Mouse (Mus musculus) layer of hippocampus, adult 9-11 months (tissue): ENCODE data around the gene Rtl5.
"Not testable (repeated sequence)": the region's sequence is repeated elsewhere in the genome, so short reads cannot be mapped to it uniquely, and the experiment has no call there.

ENCODE experiments used
- DNase-seq: peaks from one replicate; pipeline ENCODE4 v3.0.0; 2022

Rtl5 gene

DNA sequence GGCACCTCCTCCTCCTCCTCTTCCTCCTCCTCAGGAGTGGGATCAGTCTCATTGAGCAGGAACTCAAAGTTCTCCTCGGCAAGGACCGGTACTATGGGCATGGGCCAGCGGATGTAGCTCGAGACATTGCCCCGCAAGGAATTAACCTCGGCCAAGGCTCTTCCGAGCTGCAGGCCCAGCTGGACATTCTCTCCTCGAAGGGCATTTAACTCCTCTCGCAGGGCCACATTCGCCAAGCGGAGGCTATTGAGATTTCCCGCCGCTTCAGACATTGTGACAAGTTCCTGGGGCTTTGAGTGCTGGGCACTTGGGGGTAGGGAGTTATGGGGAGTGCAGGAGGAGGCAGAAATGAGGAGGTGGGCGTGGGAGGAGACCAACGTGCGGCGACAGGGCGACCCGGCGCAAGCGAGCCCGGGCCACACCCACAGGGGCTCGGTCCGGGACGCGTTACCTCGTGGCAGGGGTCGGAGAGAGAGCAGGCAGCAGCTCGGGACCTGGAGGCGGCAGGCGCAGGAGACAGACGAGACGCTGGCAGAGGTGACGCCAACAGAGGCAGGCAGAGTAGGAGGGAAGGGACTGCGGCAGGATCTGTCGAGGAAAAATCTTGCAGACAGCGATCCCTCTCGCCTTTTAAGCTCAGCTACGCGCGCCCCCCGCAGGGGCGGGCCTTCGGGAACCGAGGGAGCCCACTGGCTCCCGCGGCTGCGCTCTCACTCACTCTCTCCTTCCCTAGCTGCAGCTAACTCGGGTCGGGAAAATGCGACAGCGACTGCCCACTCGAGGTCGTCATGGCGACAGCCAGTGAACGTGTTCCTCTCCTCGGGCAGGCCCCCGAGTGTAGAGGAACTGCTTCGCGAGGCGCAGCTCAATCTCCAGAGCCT lies at the start of gene Rtl5:
Rtl5 (minus strand) TSS at position 714 of the 881 bp plus-strand sequence.
- DNase-seq, result peak; percentile 84

DNA sequence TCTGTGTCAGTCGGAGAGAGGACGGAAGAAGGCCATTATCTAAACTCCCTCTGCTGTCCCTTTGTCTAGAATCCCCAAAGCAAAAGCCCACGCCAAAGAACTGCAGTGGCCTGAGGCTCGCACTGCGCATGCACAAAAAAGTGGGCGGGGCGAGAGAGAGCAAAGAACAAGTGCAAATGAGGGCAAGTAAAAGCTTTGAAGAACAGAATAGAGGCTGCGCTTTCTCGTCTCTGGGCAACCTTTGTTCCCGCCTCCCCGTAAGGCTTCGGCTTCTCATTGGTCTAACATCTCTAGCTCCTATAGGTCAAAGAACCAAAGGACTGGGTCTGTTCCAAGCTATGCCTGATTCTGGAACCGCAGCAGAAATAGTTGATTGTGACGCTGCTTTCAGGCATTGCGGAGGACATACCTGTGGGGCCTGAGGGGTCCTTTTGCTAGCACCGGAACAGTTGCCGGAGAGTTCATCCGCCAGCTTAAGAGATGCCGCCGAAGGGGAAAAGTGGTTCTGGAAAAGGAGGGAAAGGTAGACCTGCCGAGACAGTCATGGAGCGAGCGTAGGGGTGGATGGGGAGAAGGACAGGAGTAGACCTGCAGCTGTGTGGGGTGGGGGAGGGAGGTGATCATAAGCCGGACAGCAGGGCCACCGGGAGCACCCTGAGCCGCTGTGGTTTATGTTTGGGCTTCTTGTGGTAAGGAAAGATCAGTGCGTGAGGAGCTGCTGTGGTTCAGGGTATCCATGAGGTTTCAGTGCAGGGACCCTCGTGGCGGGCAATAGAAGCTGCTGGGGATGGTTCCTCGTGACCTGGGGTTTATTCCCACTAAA lies 48.1 kb upstream of the Rtl5 start, which contains the start of gene Pin4:
Pin4 (plus strand) TSS at position 406 of the 823 bp plus-strand sequence.
- DNase-seq, result peak; percentile 98

DNA sequence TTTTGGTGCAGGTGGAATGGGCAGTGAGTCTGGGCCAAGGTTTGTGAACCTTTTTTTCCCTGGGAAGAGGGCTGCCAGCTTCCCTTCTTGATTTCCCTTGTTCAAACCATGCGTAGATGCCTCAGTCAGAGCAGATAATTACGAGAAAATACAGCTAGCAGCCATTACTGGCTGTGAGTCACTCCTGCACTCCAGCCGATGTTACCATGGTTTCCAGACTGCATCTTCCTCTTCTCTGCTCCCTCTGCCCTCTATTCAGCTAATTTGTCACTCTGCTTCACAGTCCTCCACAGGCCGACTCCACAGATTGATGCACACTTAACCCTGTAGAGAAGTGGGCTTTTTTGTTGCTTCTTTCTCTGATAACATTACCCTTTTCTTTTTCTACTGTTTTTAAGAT lies 44.6 kb upstream of the Rtl5 start:
- DNase-seq, result peak; percentile 14

DNA sequence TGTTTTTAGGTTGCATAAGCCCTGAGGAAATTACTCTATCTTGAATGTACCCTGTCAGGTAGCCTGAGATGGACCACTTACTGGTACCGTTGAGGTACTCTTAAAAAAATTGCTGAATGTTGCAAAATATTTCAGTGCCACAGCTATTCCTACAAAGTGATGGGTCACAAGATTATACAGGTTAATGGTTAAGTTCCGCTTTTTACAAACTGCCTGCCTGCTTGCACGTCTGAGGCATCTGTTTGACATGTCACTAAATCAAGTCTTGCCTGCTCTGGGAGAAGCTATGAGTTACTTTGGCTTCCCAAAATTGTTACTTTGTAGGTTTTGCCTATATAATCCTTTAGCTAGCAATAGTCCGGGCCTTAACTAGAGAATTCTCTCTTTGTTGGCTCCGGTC lies 38.2 kb upstream of the Rtl5 start:
- DNase-seq, result not testable (repeated sequence)

DNA sequence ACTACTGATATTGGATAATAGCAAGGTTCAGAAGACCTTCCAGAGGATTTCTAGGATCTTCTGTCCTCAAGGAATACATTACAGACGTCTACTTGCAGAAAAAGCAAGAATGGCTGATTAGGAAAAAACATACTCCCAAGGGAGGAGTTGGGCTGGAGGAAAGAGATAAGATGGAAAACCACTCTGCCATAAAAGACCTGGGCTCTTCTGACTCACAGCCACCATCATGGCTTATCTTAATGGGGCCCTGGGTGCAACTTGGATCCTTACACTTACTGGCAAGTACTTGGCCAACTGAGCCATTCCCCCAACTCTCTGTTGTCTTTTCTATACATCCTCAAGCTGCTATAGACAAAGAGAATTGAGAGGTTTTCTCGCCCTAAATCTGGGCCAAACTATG lies 32.7 kb upstream of the Rtl5 start:
- DNase-seq, result not testable (repeated sequence)

DNA sequence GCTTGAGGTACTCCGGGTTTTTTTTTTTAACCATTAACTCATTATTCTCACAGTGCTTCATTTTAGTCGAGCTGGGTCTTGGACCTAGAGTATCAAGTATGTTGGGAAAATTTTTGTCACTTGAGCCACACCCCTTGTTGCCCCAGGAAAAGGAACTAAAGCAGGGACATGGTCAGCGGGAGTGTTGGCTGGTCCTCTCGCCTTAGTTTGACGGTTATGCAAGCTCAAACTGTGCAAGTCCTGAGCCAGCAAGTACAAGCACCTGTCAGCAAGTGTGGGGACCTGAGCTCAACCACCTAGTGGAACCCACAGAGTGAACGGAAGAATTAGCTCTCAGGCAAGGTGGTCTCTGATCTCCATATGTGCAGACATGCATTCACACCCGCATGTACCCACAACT lies 30.8 kb upstream of the Rtl5 start:
- no peak for DNase-seq

DNA sequence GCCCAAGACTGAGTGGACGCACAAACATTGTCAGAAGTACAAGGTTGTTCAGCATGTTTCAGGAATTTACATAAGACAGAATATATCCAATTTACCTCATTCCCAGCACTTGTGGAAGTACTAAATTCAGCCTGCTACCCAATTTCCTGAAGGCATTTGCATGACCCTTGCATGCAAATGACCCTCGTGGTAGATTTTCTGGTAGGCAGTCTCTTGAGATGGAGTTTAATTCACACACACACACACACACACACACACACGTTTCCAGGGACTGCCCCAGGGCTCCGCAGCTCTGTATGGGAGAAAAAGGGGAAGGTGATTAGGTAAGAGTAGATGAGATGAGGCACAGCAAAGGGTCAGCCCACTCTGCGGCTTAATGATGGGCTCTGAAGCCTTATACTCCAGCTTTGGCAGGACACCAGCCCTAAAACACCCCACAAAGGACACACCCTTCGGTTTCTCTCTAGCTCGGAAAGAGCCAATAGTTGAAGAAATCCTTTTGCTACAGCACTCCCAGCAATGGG lies 23.3 kb upstream of the Rtl5 start:
- no peak for DNase-seq

DNA sequence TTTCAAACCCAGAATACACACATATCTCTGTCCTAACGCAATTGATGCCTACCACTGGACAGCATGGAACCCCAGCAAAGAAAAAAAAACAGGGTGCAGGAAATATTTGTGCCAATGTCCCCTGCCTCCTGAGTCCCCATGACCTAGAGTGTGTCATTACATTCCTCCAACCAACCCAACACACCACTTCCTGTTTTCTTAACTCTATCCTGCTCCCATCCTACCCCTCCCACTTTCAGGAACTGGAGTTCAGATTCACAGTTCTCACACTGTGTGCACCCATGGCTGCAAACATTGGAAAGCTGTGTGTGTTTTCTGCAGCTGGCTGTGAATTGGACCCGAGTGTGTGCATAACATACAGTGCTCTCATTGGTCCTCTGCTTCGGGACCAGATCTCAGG lies 19.5 kb upstream of the Rtl5 start:
- no peak for DNase-seq

DNA sequence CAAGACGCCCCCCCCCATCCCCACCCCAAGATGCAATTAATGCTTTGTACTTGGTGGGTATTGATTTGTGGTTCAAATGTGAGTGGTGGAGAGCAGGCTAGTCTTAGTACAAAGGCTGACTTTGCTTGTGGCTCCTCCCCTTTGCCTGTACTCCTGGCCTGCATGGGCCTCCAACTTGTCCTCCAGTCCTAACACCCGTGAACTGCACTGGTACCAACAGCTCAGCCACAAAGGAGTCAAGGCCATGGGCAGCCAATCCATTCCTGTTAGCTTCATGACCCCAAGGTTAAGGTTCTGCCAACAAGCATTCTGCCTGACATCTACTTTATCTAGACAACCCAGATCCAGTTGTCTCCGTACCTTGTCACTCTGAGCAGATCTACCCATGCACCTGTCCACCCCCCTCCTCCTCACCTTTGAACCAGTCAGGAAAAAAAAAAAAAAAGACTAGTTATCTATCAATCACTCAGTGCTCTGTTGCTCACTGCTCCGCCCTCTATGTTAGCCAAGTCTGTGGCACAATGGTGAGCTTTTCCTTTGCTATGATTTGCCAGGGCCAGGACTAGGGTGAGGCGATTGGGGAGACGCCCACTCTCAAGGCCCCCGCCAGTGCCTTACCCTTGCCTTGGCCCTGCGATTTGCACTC lies 14.8 kb upstream of the Rtl5 start:
- DNase-seq, result no peak

DNA sequence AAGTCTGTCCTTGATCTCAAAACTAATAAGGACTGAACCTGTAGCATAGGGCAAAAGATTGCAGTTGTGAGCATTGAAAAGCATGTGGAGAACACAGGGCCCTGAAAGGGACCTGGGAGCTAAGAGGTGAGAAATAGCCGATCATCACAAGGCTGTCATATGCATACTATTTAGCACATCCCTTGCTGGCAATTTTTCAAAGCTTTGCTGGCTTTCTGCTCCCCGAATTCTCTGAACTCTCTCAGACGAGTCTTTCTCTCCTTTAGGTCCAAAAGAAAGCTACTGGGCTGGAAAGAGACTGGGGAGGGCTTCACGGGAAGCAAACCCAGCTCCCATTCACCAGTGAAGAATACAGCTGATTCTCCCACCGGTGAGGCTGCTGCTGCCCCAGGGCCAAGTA lies 11.2 kb upstream of the Rtl5 start:
- DNase-seq, result no peak

DNA sequence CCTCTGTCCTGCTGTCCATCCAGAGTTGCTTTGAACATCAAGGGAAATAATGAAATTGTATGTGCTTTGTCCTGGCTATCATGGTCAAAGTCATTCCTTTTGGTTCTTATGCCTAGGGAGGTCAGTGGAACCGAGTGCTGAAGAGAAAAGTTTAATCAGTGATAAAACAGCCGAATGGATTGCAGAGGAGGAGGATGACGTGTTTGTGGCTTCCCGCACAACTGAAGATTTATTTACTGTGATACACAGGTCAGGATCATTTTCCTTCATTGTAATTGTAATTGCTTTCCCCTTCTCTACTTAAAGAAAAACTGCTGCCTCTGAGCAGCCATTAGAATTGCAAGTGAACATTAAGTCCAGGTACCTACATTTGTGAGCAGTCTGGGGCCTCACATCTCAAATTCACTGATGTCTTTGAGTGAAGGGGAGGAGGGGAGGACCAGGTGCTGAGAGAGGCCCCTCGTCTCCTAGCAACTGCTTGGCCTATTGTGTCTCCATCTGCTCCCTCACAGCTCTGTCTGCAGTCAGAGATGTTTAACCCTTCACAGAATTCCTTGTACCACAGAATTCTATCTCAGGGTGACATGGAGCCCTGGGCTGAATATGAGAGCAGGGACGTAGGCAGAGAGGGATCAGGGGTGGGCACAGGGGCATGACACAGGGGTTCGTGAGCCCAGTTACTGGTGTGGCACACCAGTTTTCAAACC lies 10.6 kb upstream of the Rtl5 start:
- no peak for DNase-seq

DNA sequence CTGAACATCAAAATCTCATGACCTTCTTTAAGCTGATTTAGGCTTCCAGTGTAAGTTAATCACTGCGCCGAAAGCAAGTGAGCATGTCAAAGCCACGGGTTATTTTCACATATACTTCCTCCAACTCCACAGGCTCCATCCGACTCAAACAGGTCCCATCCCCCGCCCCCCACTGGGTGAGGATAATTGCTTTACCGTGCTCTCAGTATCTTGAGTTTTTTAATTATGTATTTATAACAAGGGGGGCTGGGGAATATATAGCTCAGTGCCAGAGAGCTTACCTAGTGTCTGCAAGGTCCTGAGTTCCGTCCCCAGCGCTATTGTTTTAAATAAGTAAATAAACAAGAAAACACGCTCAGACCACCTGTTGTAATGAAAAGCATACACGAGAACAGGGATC lies 10.0 kb upstream of the Rtl5 start:
- DNase-seq, result no peak

DNA sequence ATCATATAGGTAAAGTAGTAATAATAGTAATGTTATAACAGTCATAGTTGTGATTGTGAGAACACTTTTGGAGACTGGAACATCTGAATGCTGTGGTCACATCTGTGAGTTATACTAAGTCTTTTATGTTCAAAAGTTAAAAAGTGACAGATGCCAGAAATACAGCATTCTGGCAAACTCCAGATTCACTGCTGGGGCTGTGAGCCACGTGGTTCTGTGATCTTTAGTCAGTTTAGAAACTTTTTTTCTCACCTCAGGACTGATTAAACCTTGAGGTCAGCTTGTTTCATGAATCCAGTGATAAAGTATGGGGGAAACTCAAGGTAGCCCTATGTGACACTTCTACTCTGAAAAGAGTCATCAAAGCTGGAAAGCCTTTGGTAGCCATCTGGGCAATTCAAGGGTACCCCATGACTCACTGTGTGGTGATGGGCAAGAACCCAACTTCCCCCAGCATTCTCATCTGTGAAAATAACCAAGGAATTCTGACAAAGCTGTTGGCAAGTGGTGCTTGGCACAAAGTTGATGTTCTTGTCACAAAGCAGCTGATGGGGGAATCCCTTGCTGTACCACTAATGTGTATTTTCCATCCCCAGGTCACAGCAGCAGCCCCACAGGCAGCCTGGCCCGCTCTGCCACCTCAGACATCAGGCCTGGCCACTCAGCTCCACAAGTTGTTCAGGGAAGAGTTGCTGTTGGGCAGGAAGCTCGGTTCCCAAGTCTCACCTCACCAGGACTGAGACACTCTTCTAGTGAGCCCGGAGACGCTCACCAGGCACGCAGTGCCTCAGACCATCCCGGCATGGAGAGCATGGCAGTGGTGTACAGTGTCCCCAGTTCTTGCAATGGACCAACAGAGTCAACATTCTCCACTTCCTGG lies 6.0 kb upstream of the Rtl5 start:
- DNase-seq, result peak; percentile 36

DNA sequence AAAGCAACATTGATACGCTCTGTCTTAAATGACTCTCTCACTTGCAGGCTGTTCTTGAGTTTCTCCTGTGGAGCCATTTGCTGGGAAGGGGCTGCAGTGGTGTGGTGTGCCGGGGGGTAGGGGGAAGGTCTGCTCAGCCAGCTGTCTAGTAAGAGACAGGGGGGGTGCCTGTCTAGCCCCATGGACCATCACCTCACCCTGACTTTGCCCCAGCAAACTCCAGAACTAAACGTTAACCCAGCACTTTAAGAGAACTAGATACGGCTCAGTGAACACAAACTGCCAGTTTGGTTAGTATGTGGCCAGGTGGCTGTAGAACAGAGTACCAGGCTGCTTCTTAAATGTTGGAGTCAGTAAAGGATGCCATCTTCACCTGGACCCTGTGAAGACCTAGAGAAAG lies 4.1 kb upstream of the Rtl5 start:
- DNase-seq, result no peak

DNA sequence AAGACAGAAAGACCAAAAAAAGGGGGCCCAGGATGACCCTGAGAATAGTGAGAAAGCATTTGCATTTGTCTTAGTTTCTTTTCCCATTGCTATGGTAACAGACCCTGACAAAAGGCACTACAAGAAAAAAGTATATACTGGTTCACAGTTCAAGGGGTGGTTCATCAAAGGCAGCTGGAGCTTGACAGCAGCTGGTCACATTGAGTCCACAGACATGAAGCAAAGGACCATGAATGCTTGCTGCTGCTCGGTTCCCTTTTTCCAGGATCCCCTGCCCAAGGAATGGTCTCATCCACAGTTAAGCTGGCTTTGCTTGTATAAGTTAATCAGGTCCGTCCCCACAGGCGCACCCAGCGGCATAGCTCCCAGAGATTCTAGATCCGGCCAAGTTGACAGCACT lies 3.3 kb upstream of the Rtl5 start:
- DNase-seq, result no peak

DNA sequence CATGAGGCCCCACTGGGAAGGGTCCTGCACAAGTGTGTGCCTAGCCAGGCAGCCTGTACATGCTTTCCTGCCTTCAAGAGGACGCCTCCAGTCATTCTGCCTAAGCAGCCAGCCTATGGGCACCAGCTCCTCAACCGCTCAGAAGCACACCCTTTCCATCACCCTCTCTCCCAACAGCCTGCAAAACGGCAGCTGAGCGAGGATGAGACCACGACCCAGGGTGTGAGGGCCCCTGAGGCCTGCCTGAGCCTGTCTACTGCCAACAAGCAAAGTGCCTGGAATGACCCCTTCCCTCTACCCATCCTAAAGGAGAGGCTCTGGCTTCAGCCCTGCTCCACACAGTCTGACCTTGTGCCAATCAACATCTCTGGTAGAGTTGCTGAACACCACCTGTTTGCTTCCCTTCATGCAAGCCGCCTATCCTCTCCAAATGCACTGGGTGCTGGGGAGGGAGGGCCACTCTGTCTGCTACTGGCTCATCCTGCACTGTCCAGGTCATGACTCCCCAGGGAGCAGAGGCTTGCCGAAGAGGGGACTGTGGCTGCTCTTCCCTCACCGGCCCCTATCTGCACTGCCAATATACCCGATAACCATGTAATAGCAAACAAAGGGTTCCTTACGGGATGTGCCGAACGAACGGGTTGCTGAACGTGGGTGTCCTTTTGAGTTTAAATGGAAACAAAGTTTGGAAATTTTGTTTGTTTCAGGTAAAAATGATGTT lies 2.7 kb upstream of the Rtl5 start:
- DNase-seq, result no peak

DNA sequence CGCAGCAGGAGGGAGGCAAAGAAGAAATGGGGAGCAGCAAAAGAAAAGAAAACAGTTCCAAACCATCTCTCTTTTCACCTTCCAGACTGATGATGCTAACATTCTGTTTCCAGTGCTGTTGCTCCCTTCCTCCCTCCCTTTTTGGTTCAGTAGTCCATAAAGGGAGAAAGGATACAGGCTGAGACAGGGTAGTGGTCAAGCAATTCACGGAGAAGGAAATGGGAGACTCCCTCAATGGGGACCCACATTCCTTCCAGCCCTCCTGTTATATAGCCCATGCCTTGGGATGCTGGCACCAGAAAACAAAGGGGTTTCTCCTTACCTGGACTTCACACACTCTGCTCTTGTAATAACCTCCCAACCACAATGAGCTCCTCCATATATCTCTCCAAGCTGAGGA lies 413 bp upstream of the Rtl5 start:
- no peak for DNase-seq

DNA sequence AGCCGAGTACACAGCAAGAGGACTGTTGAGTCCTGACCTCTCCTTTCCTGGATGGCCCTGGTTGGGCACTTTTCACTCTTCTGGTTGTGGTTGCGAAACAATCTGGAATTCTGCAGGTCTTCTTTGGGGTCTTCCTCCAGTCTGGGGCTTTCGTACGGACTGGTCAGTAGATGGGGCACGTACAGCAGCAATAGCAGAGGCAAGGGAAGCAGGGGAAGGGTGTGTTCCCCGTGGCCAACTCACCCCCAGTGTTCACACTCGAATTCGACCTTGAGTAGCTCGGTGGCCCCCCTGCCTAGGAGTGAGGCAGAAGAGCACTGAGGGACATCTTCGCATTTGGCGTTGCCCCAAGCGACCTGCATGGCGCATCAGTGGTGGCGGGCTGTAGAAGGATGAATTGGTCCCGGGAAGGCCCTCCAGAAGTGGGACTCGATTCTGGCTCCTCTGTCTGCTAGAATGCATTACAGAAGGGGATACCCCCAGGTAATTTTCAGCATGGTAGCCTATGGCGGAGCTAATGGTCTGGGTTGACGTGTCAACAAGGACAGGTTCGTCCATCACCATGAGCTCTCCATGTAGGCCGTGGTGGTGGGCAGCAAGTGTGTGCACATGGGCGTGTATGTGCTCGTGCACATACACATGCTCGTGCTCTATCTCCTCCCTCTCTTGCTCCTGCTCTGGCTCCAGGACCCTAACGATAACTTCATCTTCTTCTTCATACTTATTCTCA lies 2.1 kb downstream of the Rtl5 start:
- DNase-seq, result no peak

DNA sequence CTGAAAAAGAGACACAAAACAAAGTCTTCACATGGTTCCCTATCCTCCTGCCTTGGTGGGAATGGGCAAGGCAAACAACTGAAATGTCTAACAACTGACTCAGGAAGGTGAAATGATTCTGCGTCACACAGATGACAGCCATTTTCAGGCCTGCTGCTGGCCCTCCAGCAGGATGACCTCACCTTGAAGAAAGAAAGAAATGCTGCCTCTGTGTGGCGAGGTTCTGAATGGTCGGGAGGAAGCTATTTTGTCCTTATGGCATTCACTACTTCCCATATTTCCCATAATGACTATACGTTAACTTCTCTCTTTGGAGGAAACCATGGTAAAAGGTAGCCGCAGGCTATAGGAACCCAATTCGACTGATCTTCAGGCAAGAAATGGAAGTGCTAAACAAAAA lies 4.0 kb downstream of the Rtl5 start:
- no peak for DNase-seq

DNA sequence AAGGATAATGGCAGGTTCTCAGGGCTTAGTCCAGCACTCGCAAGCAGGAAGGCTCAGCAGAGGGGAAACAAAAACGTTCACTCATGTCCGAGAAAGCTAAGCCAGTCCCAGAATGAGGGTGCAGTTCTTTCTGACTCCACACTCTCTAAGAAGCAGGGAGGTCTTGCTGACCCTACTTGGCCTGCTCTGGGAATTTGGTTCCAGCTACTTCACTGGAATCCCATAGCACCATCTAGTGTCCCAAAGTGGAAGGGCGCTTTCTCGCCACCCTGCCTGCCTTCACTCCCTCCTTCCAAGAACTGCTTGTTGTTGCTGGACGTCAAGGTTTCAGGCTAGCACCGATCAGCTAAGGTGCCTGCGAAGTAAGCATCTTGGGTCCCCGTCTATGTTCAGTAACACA lies 5.0 kb downstream of the Rtl5 start:
- DNase-seq, result peak; percentile 43
